Mouse (Mus musculus) olfactory bulb, adult 2 months (tissue): Measurements from ENCODE around the gene Miga1.

ENCODE experiments used
- CTCF ChIP-seq: fragments of 200-500 bp; IDR thresholded peaks from 2 replicates; pipeline ENCODE4 v1.5.1; 2012; ENCODE audit warnings: low read depth, mild to moderate bottlenecking, low read length, moderate library complexity; ENCODE audit not compliant: insufficient read depth
- POLR2A ChIP-seq: fragments of 200-500 bp; IDR thresholded peaks from 2 replicates; pipeline ENCODE4 v1.6.1; 2012; ENCODE audit warnings: mild to moderate bottlenecking, low read depth, low read length, moderate library complexity; ENCODE audit not compliant: insufficient read depth

DNA sequence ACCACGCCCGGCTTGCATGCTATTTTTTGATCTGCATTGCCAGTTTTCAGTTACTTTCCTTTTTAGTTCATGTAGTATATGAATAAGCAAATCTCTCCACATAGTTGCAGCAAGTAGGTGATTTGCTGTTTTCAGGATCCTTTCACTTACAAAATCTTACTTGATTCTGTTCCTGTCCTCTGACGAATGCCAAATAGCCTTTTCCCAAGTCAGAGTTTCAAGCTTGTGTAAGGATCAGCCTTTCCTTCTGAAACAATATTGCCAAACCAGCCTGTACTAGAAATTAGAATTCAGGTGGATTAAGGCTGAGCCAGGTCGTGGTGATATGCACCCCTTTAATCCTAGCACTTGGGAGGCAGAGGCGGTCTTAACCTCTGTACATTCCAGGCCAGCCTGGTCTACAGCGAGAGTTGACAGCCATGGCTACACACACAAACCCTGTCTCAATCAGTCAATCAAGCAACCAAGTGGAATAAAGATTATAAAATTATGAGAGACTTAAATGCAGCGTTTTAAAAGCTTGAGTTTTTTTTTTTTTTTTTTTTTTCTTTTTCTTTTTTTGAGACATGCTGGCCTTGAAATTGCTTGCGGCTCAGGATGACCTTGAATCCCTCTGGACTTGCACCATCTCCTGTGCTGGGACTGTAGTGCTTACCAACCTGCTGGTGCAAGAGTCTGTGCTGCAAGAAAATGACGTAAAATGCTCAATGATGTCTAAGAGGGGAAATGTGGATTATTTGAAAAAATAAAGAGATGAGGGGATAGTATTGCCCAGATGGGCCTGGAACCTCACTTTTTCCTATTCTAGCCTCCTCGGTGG, 8.0 kb upstream of the Miga1 start:
- TF ChIP-seq CTCF (no peak), POLR2A (no peak)
